Mouse (Mus musculus) intestine, embryonic 16.5 days (tissue): ENCODE data around the gene Capn7. TPM values are rescaled to one million over a fixed set of nuclear protein-coding genes. Genes with fewer than 3 reads are reported as not detected.
A peak's percentile ranks its signal among the peaks of the same experiment; 100 is the strongest.

Experiments
- ATAC-seq: fragments of 200-750 bp; cut with Nextera tagmentation; 2 replicates; pipeline ENCODE4 v1.8.0; 2017; ENCODE audit warnings: moderate TSS enrichment, moderate library complexity
- H3K27ac ChIP-seq: fragments of 300-500 bp; sonication (generic); 2 replicates; pipeline ENCODE4 v1.5.1; 2014; ENCODE audit warnings: mild to moderate bottlenecking, low read length
- H3K27me3 ChIP-seq: fragments of 300-500 bp; sonication (generic); replicated peaks from 2 replicates; pipeline ENCODE4 v1.6.1; 2014; ENCODE audit warnings: low read length, control low read depth, mixed read lengths; ENCODE audit not compliant: control insufficient read depth, insufficient read depth
- H3K36me3 ChIP-seq: fragments of 300-500 bp; sonication (generic); 2 replicates; pipeline ENCODE4 v1.6.1; 2014; ENCODE audit warnings: low read length, control low read depth; ENCODE audit not compliant: control insufficient read depth, insufficient read depth
- H3K4me1 ChIP-seq: fragments of 300-500 bp; sonication (generic); 2 replicates; pipeline ENCODE4 v1.6.1; 2014; ENCODE audit warnings: low read length, control low read depth, mixed read lengths; ENCODE audit not compliant: control insufficient read depth, insufficient read depth
- H3K4me2 ChIP-seq: fragments of 300-500 bp; sonication (generic); 2 replicates; pipeline ENCODE4 v1.6.1; 2014; ENCODE audit warnings: low read depth, low read length, control low read depth
- H3K4me3 ChIP-seq: fragments of 300-500 bp; sonication (generic); 2 replicates; pipeline ENCODE4 v1.5.1; 2014; ENCODE audit warnings: mild to moderate bottlenecking, low read length
- H3K9ac ChIP-seq: fragments of 300-500 bp; sonication (generic); 2 replicates; pipeline ENCODE4 v1.6.1; 2014; ENCODE audit warnings: low read depth, low read length
- H3K9me3 ChIP-seq: fragments of 300-500 bp; sonication (generic); 2 replicates; pipeline ENCODE4 v1.6.1; 2016; ENCODE audit warnings: low read length, control low read depth; ENCODE audit not compliant: control insufficient read depth
- WGBS: fragments of 180-500 bp; shearing (Covaris S2); extraction: QIAGEN DNeasy Blood & Tissue Kit; methylation state at CpG from one replicate; pipeline ENCODE4 v1.1.7; 2014; 5-methylcytosine and 5-hydroxymethylcytosine counted together
- polyA plus RNA-seq: library from polyadenylated mRNA; unstranded; fragments of >200 nt; fragmentation: Nextera tagmentation; extraction: Ambion mirVana; gene quantifications from 2 replicates; pipeline ENCODE4 v1.2.1, GENCODE M21; 2015

The Capn7 gene
- polyA plus RNA-seq, 1 experiment from 2014 or later = 31.7 TPM

- no peak overlapping the region for H3K4me2 ChIP-seq
- ATAC-seq = no peak
- WGBS = 72% methylated on average over 10 of the region's 10 CpGs
Measured at GRCm38 (mm10) chr14:31324851-31325250, 11.6 kb upstream of the Capn7 start.

GRCm38 (mm10) chr14:31325551-31325950 is 10.9 kb upstream of the Capn7 start:
- no peaks in the 10 kb centered on the region for H3K9me3 ChIP-seq
- no peak overlapping the region for H3K27ac ChIP-seq
- no peaks in the 10 kb centered on the region for H3K36me3 ChIP-seq
- ATAC-seq = no peak
- no peak overlapping the region for H3K4me2 ChIP-seq
- H3K4me1 ChIP-seq = 0 out of 2 replicates have a peak, but pooled peaks cover 4% of the 10 kb centered on the region
- H3K27me3 ChIP-seq = no peaks in the 10 kb centered on the region
- 56% methylated on average over 5 of the region's 5 CpGs for WGBS
- H3K9ac ChIP-seq = no peak overlapping the region
- H3K4me3 ChIP-seq = no peak overlapping the region

More at GRCm38 (mm10) chr14:31324851-31325250, 11.6 kb upstream of the Capn7 start:
- H3K36me3 ChIP-seq = no peaks in the 10 kb centered on the region
- no peak overlapping the region for H3K27ac ChIP-seq
- no peaks in the 10 kb centered on the region for H3K27me3 ChIP-seq
- H3K4me1 ChIP-seq = 0 out of 2 replicates have a peak, but pooled peaks cover 4% of the 10 kb centered on the region
- H3K4me3 ChIP-seq = no peak overlapping the region
- H3K9ac ChIP-seq = no peak overlapping the region
- H3K9me3 ChIP-seq = no peaks in the 10 kb centered on the region

GRCm38 (mm10) chr14:31326770-31327169 is 9.7 kb upstream of the Capn7 start:
- H3K9me3 ChIP-seq = no peaks in the 10 kb centered on the region
- H3K27me3 ChIP-seq = no peaks in the 10 kb centered on the region
- no peak overlapping the region for H3K4me2 ChIP-seq
- H3K36me3 ChIP-seq = no peaks in the 10 kb centered on the region
- ATAC-seq = no peak
- no peak overlapping the region for H3K9ac ChIP-seq
- WGBS = 80% methylated on average over 7 of the region's 7 CpGs
- no peak overlapping the region for H3K27ac ChIP-seq
- 0 out of 2 replicates have a peak, but pooled peaks cover 4% of the 10 kb centered on the region for H3K4me1 ChIP-seq
- no peak overlapping the region for H3K4me3 ChIP-seq

DNA sequence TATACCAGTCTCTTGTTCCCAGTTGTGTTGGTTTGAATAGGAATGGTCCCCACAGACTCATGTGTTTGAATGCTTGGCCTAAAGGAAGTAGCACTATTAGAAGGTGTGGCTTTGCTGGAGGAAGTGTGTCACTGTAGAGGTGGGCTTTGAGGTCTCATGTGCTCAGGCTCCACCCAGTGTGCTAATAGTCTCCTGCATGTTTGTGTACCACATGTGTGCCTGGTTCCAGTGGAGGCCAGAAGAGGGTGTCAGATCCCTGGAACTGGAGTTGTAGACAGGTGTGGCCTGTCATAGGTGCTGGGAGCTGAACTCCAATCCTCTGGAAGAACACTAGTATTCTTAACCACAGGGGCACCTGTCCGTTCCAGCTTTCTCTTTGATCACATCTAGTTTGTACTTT is 9.2 kb upstream of the Capn7 start:
- no peaks in the 10 kb centered on the region for H3K9me3 ChIP-seq
- H3K4me3 ChIP-seq = no peak overlapping the region
- H3K36me3 ChIP-seq = no peaks in the 10 kb centered on the region
- 0 out of 2 replicates have a peak, but pooled peaks cover 4% of the 10 kb centered on the region for H3K4me1 ChIP-seq
- ATAC-seq = no peak
- no peak overlapping the region for H3K4me2 ChIP-seq
- 91% methylated on average over 1 of the region's 1 CpGs for WGBS
- no peak overlapping the region for H3K9ac ChIP-seq
- H3K27ac ChIP-seq = no peak overlapping the region
- no peaks in the 10 kb centered on the region for H3K27me3 ChIP-seq

- H3K27ac ChIP-seq = no peak overlapping the region
- H3K36me3 ChIP-seq = no peaks in the 10 kb centered on the region
- H3K4me1 ChIP-seq = 0 out of 2 replicates have a peak, but pooled peaks cover 4% of the 10 kb centered on the region
- H3K27me3 ChIP-seq = no peaks in the 10 kb centered on the region
- H3K9me3 ChIP-seq = no peaks in the 10 kb centered on the region
- no peak overlapping the region for H3K4me2 ChIP-seq
- H3K9ac ChIP-seq = no peak overlapping the region
- 70% methylated on average over 4 of the region's 4 CpGs for WGBS
- ATAC-seq = no peak
- H3K4me3 ChIP-seq = no peak overlapping the region
Measured at GRCm38 (mm10) chr14:31327681-31328080, 8.8 kb upstream of the Capn7 start.

DNA sequence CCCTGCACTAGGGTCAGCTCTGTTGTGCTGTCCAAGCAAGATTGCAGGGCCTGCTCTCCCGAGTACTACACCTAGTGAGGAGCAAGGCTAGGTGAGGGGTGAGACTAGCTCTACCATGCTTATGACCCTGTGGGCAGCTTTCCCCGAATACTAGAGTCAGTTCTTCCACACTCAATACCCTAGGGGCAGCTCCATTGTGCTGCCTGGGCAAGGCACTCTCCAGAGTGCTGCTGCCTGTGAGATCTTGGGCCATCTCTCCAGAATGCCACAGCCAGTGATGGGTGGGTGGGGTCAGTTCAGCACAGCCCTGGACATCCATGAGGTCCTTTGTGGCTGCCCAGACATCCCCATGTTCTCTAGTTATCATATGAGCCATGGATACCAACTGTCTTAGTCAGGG is 6.7 kb upstream of the Capn7 start:
- H3K9ac ChIP-seq = no peak overlapping the region
- H3K9me3 ChIP-seq = no peaks in the 10 kb centered on the region
- no peak overlapping the region for H3K4me2 ChIP-seq
- ATAC-seq = no peak
- no peaks in the 10 kb centered on the region for H3K27me3 ChIP-seq
- no peaks in the 10 kb centered on the region for H3K36me3 ChIP-seq
- H3K4me1 ChIP-seq = no peaks in the 10 kb centered on the region
- no peak overlapping the region for H3K27ac ChIP-seq
- 54% methylated on average over 2 of the region's 2 CpGs for WGBS
- no peak overlapping the region for H3K4me3 ChIP-seq

DNA sequence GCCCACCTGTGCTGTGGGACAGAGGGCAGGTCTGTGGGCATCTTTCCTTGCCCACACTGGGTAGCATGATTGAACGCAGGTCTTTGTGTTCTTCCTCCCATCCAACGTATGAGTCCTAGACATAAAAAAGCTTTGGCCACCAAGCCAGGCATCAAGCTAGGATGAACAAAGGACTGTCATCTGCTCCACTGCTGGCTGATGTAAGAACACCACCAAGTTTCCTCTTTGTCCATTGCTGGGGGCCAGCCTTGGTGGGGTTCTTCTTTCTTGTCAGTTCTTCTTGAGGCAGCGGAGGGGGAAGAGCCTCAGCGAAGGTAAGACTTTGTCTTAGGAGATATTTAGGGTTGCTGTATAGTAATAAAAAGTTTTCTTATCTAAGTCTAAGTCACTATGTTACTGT is 5.5 kb upstream of the Capn7 start:
- Histone ChIP-seq H3K4me1 (no peaks in the 10 kb centered on the region), H3K4me2 (no peak overlapping the region), H3K27ac (no peak overlapping the region), H3K9ac (no peak overlapping the region), H3K36me3 (no peaks in the 10 kb centered on the region), H3K9me3 (no peaks in the 10 kb centered on the region), H3K27me3 (no peaks in the 10 kb centered on the region), H3K4me3 (no peak overlapping the region)
- no peak for ATAC-seq
- 60% methylated on average over 4 of the region's 4 CpGs for WGBS

DNA sequence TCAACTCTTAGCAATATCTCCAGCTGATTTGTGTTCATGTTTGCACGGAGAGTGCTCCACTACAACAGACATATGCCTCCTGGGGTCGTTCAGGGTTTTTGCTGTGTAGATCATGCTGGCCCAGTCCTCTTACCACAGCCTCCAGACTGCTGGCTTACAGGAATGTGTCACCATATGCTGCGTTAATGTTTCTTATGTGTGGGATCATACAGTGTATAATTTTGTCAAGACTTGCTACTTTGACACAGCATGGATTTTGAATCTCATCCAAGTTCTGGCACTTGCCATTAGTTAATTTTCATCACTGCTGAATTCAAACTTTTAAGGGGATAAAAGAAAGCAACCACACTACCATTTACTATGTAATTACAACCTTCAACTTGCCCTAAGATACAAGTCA is 673 bp upstream of the Capn7 start:
- Histone ChIP-seq H3K27ac (no peak overlapping the region), H3K36me3 (no peaks in the 10 kb centered on the region), H3K9me3 (no peaks in the 10 kb centered on the region), H3K4me2 (peak overlapping the region; percentile 80), H3K27me3 (no peaks in the 10 kb centered on the region), H3K9ac (no peak overlapping the region), H3K4me3 (peak overlapping the region; percentile 87), H3K4me1 (0 out of 2 replicates have a peak, but pooled peaks cover 2% of the 10 kb centered on the region)
- no peak for ATAC-seq
- 55% methylated on average over 3 of the region's 3 CpGs for WGBS

DNA sequence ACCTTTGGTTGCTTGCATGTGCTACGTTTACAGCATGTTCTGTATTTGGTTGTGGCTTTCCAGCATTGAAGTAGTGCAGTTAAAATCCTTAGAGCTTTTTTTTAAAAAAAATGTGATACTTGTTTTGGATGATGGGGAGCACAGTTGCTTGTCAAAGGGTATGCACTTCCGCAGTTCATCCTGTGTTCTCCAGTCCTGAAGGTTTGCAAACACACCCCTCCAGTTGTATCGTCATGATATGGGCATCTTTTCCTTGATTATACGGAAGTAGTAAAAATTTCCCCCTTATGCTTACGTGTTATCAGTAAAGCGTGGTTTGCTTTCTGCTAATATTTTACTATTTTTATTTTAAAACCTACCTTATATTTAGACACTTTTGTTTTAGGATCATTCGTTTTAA is 968 bp downstream of the Capn7 start:
- Histone ChIP-seq H3K9ac (peak overlapping the region; percentile 90), H3K4me3 (peak overlapping the region; percentile 87), H3K4me1 (0 out of 2 replicates have a peak, but pooled peaks cover 2% of the 10 kb centered on the region), H3K9me3 (no peaks in the 10 kb centered on the region), H3K27ac (peak overlapping the region; percentile 96; the same call in 1 of the 2 replicates), H3K36me3 (no peaks in the 10 kb centered on the region), H3K27me3 (no peaks in the 10 kb centered on the region), H3K4me2 (peak overlapping the region; percentile 80)
- no peak for ATAC-seq
- WGBS = 31% methylated on average over 7 of the region's 7 CpGs

- 0 out of 2 replicates have a peak, but pooled peaks cover 2% of the 10 kb centered on the region for H3K4me1 ChIP-seq
- no peaks in the 10 kb centered on the region for H3K36me3 ChIP-seq
- H3K9me3 ChIP-seq = no peaks in the 10 kb centered on the region
- no peak overlapping the region for H3K9ac ChIP-seq
- ATAC-seq = no peak
- peak overlapping the region; percentile 87 for H3K4me3 ChIP-seq
- H3K27ac ChIP-seq = no peak overlapping the region
- no peaks in the 10 kb centered on the region for H3K27me3 ChIP-seq
- peak overlapping the region; percentile 80; the same call in 1 of the 2 replicates for H3K4me2 ChIP-seq
Measured at GRCm38 (mm10) chr14:31337947-31338346, 1.5 kb downstream of the Capn7 start.
